Mouse (Mus musculus) embryonic facial prominence, embryonic 12.5 days (tissue): ENCODE results near the gene Klrb1b. TPM values are rescaled to one million over a fixed set of nuclear protein-coding genes. Genes with fewer than 3 reads are reported as not detected.
"Not testable (repeated sequence)": the region's sequence is repeated elsewhere in the genome, so short reads cannot be mapped to it uniquely, and the experiment has no call there.

Experiments used
- ATAC-seq: fragments of 200-750 bp; cut with Nextera tagmentation; 2 replicates; pipeline ENCODE4 v1.8.0; 2017; ENCODE audit not compliant: insufficient number of reproducible peaks, insufficient read depth, low FRiP score, low TSS enrichment
- H3K27ac ChIP-seq: fragments of 300-500 bp; sonication (generic); 2 replicates; pipeline ENCODE4 v1.5.1; 2016; ENCODE audit warnings: mild to moderate bottlenecking
- H3K27me3 ChIP-seq: fragments of 300-500 bp; sonication (generic); 2 replicates; pipeline ENCODE4 v1.6.1; 2016; ENCODE audit warnings: mild to moderate bottlenecking, moderate library complexity
- H3K36me3 ChIP-seq: fragments of 300-500 bp; sonication (generic); 2 replicates; pipeline ENCODE4 v1.6.1; 2016; ENCODE audit warnings: mild to moderate bottlenecking
- H3K4me1 ChIP-seq: fragments of 300-500 bp; sonication (generic); 2 replicates; pipeline ENCODE4 v1.6.1; 2016
- H3K4me2 ChIP-seq: fragments of 300-500 bp; sonication (generic); replicated peaks from 2 replicates; pipeline ENCODE4 v1.6.1; 2016; ENCODE audit warnings: mild to moderate bottlenecking, moderate library complexity
- H3K4me3 ChIP-seq: fragments of 300-500 bp; sonication (generic); 2 replicates; pipeline ENCODE4 v1.5.1; 2016; ENCODE audit warnings: mild to moderate bottlenecking
- H3K9ac ChIP-seq: fragments of 300-500 bp; sonication (generic); 2 replicates; pipeline ENCODE4 v1.6.1; 2016; ENCODE audit warnings: mild to moderate bottlenecking, moderate library complexity
- H3K9me3 ChIP-seq: fragments of 300-500 bp; sonication (generic); 2 replicates; pipeline ENCODE4 v1.6.1; 2016; ENCODE audit warnings: mild to moderate bottlenecking, moderate library complexity
- WGBS: fragments of 180-500 bp; shearing (Covaris S2); methylation state at CpG from one replicate; pipeline ENCODE4 v1.1.7; 2016; 5-methylcytosine and 5-hydroxymethylcytosine counted together
- polyA plus RNA-seq: library from polyadenylated mRNA; unstranded; fragments of >200 nt; fragmentation: Nextera tagmentation; extraction: Ambion mirVana; gene quantifications from 2 replicates; pipeline ENCODE4 v1.2.1, GENCODE M21; 2016

The Klrb1b gene
- polyA plus RNA-seq, 1 experiment from 2014 or later = not detected

- no peak overlapping the region for H3K9ac ChIP-seq
- no peaks in the 10 kb centered on the region for H3K27me3 ChIP-seq
- 91% methylated on average over 5 of the region's 5 CpGs for WGBS
- no peak for ATAC-seq
- no peaks in the 10 kb centered on the region for H3K36me3 ChIP-seq
- no peak overlapping the region for H3K4me3 ChIP-seq
- no peak overlapping the region for H3K27ac ChIP-seq
- no peaks in the 10 kb centered on the region for H3K4me1 ChIP-seq
- H3K9me3 ChIP-seq = no peaks in the 10 kb centered on the region
- no peak overlapping the region for H3K4me2 ChIP-seq
Observed at GRCm38 (mm10) chr6:128808532-128808931, 17.6 kb downstream of the Klrb1b start.

GRCm38 (mm10) chr6:128807021-128807420 is 19.1 kb downstream of the Klrb1b start:
- Histone ChIP-seq H3K36me3 (no peaks in the 10 kb centered on the region), H3K4me3 (no peak overlapping the region), H3K4me2 (no peak overlapping the region), H3K9ac (no peak overlapping the region), H3K27me3 (no peaks in the 10 kb centered on the region), H3K27ac (no peak overlapping the region), H3K9me3 (no peaks in the 10 kb centered on the region), H3K4me1 (no peaks in the 10 kb centered on the region)
- no peak for ATAC-seq
- WGBS = 73% methylated on average over 3 of the region's 3 CpGs

- not testable (repeated sequence) for H3K4me1 ChIP-seq, H3K4me2 ChIP-seq, H3K36me3 ChIP-seq, H3K9me3 ChIP-seq, H3K27ac ChIP-seq, H3K4me3 ChIP-seq, H3K9ac ChIP-seq, ATAC-seq, H3K27me3 ChIP-seq
- WGBS = 64% methylated on average over 7 of the region's 7 CpGs
Observed at GRCm38 (mm10) chr6:128804823-128805640, 21.1 kb downstream of the Klrb1b start.

GRCm38 (mm10) chr6:128802999-128803857 is 22.9 kb downstream of the Klrb1b start:
- 8% methylated on average over 26 of the region's 26 CpGs for WGBS
- Histone ChIP-seq H3K27ac (0 out of 2 replicates have a peak overlapping the region, but pooled peaks have one; percentile 74), H3K27me3 (no peaks in the 10 kb centered on the region), H3K36me3 (no peaks in the 10 kb centered on the region), H3K4me1 (no peaks in the 10 kb centered on the region), H3K4me2 (peak overlapping the region; percentile 56), H3K9ac (no peak overlapping the region), H3K9me3 (no peaks in the 10 kb centered on the region), H3K4me3 (peak overlapping the region; percentile 48)
- peak; percentile 90 for ATAC-seq

GRCm38 (mm10) chr6:128802557-128802956 is 23.6 kb downstream of the Klrb1b start:
- 10% methylated on average over 10 of the region's 10 CpGs for WGBS
- peak overlapping the region; percentile 50; the same call in 1 of the 2 replicates for H3K9ac ChIP-seq
- peak overlapping the region; percentile 48 for H3K4me3 ChIP-seq
- H3K4me2 ChIP-seq = peak overlapping the region; percentile 56
- H3K27ac ChIP-seq = peak overlapping the region; percentile 74; the same call in 1 of the 2 replicates
- ATAC-seq = peak; percentile 57
- H3K36me3 ChIP-seq = no peaks in the 10 kb centered on the region
- no peaks in the 10 kb centered on the region for H3K27me3 ChIP-seq
- no peaks in the 10 kb centered on the region for H3K9me3 ChIP-seq
- H3K4me1 ChIP-seq = no peaks in the 10 kb centered on the region

GRCm38 (mm10) chr6:128800696-128801095 is 25.4 kb downstream of the Klrb1b start:
- H3K4me2 ChIP-seq, H3K36me3 ChIP-seq, H3K27ac ChIP-seq, H3K27me3 ChIP-seq, H3K9me3 ChIP-seq, H3K4me3 ChIP-seq, ATAC-seq, H3K9ac ChIP-seq, H3K4me1 ChIP-seq: not testable (repeated sequence)
- WGBS = 71% methylated on average over 5 of the region's 5 CpGs

GRCm38 (mm10) chr6:128799896-128800270 is 26.2 kb downstream of the Klrb1b start:
- no peaks in the 10 kb centered on the region for H3K36me3 ChIP-seq
- H3K4me3 ChIP-seq = peak overlapping the region; percentile 61
- H3K4me1 ChIP-seq = no peaks in the 10 kb centered on the region
- 0 out of 2 replicates have a peak, but pooled peaks have one; percentile 11 for ATAC-seq
- 0 out of 2 replicates have a peak overlapping the region, but pooled peaks have one; percentile 6 for H3K27ac ChIP-seq
- H3K9ac ChIP-seq = peak overlapping the region; percentile 15; the same call in 1 of the 2 replicates
- 25% methylated on average over 7 of the region's 7 CpGs for WGBS
- H3K4me2 ChIP-seq = peak overlapping the region; percentile 51
- no peaks in the 10 kb centered on the region for H3K9me3 ChIP-seq
- H3K27me3 ChIP-seq = no peaks in the 10 kb centered on the region

GRCm38 (mm10) chr6:128799144-128799895 is 26.8 kb downstream of the Klrb1b start:
- not testable (repeated sequence) for H3K36me3 ChIP-seq, H3K27me3 ChIP-seq, H3K4me1 ChIP-seq, H3K9me3 ChIP-seq
- peak overlapping the region; percentile 83 for H3K27ac ChIP-seq
- ATAC-seq = peak; percentile 31
- WGBS = under 1% methylated on average over 49 of the region's 49 CpGs
- peak overlapping the region; percentile 61 for H3K4me3 ChIP-seq
- H3K4me2 ChIP-seq = peak overlapping the region; percentile 51
- peak overlapping the region; percentile 53 for H3K9ac ChIP-seq

GRCm38 (mm10) chr6:128798772-128799143 is 27.4 kb downstream of the Klrb1b start:
- H3K9me3 ChIP-seq, H3K4me1 ChIP-seq, H3K27me3 ChIP-seq, H3K36me3 ChIP-seq, ATAC-seq: not testable (repeated sequence)
- peak overlapping the region; percentile 58 for H3K4me2 ChIP-seq
- H3K4me3 ChIP-seq = peak overlapping the region; percentile 61
- peak overlapping the region; percentile 83 for H3K27ac ChIP-seq
- H3K9ac ChIP-seq = peak overlapping the region; percentile 53
- WGBS = 0% methylated on average over 20 of the region's 20 CpGs

- H3K4me1 ChIP-seq = no peaks in the 10 kb centered on the region
Observed at GRCm38 (mm10) chr6:128797936-128798771, 28.0 kb downstream of the Klrb1b start.

More at GRCm38 (mm10) chr6:128797936-128798771, 28.0 kb downstream of the Klrb1b start:
- H3K27ac ChIP-seq = peak overlapping the region; percentile 65; the same call in 1 of the 2 replicates
- no peak for ATAC-seq
- WGBS = 12% methylated on average over 15 of the region's 15 CpGs
- no peaks in the 10 kb centered on the region for H3K27me3 ChIP-seq
- 0 out of 2 replicates have a peak overlapping the region, but pooled peaks have one; percentile 30 for H3K9ac ChIP-seq
- H3K4me3 ChIP-seq = peak overlapping the region; percentile 61
- no peaks in the 10 kb centered on the region for H3K9me3 ChIP-seq
- no peaks in the 10 kb centered on the region for H3K36me3 ChIP-seq
- peak overlapping the region; percentile 58 for H3K4me2 ChIP-seq
